Mouse (Mus musculus) cerebellum, postnatal 4 days (tissue): ENCODE results near the gene Golga1.

Source experiments
- DNase-seq, 2 experiments: peaks; one replicate each; pipeline ENCODE4 v3.0.0; 2022; ENCODE audit warnings: low spot score in 2 of 2, mixed read lengths in 1 of 2

Gene Golga1

DNA sequence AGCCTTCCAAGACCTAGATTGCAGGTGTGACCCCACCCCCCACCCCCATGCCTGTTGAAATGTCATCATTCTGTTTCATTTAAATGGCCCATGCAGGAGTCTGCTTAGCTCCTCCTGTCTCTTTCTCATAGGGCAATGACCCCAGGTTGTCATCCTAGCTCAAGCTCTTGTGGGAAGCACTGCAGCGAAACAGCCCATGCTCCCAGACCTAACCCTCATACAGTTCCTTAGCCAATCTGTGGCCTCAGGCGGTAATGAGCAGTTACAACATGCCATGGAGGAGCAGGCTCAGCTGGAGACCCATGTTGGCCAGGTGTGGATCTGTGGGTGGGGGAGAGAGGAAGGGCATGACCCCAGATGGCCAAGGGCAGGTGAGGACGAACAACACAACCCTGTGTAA, 90.2 kb downstream of the Golga1 start:
- DNase-seq: no peak

DNA sequence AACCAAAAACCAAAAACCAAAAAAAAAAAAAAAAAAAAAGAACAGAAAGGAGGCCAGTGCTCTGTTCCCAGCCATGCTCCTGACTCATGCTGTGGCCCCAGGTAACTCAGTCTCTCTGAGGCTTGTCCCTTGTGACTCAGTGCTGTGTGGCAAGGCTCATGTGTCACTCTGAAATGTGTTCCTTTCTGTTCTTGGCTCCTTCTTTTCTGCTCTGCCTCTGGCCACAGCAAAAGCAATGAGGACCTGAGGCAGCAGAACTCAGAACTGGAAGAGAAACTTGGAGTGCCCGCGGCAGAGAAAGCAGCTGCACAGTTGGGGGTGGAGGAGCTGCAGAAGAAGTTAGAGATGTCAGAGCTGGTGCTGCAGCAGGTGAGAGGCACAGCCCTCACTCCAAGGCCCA, 91.2 kb downstream of the Golga1 start:
- no peak for DNase-seq

DNA sequence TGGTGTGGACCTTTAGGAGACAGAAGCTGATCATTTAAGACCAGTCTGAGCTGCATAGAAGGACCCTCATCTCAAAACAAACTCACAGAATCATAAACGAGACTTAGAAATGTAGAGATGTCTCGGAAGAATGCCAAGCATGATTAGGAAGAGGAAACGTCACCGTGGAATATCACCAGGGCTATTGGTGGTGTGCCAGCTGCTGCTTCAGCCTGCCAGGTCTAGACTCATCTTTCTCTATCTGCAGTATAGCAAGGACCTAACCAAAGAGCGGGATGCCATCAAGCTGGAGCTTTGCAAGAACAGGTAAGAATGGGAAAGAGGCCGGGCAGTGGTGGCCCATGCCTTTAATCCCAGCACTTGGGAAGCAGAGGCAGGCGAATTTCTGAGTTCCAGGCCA, 91.6 kb downstream of the Golga1 start:
- DNase-seq: no peak

DNA sequence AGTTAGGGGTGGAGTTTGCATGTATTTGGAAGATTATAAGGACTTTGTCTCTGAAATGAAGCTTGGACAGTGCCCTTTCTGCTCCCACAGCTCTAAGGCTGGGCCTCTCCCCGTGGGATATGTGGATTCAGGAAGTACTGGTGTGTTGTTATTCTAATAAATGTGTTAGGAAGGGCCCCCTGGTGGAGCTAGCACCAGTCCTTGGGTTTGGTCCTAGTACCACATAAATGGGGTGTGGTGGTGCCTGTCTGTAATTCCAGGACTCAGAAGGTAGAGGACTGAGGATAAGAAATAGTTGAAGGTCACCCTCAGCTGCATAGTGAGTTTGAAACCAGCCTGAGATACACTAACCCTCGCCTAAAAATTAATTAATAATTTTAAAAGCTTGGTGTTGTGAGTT, 92.1 kb downstream of the Golga1 start:
- no peak for DNase-seq

DNA sequence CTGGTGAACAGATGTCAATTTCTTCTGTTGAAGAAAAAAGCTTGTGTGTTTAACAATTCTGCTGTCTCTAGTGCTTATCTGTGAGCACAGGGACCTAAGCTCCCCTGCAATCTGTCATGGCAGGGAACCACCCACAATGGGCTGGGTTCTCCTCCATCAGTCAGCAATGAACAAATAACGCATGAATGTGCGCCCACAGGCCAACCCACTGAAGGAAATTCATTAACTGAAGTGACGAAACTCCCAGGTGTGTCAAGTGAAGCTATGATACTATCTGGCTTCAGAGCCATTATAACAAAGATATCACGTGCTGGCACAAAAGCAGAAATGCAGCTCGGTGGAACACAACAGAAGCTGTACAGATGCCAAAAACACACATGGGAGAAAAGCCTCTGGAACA, 95.3 kb downstream of the Golga1 start:
- no peak for DNase-seq

DNA sequence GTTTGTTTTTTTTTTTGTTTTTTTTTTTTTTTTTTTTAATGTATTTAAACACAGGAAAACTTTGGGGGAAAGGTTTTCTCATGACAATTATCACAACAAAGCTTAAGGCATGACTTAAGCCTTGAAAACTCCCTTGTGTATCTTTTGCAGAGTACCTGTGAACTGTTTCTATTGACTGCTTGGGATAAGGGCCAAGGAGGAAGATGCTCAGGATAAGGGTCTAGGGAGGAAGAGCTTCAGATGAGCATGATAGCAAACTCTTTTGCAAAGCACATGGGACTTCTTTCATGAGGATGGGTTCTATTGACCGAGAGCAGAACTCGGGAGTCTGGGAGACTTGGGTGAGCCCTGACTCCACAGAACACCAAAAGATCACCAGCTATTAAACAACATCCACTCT, 95.7 kb downstream of the Golga1 start:
- no peak for DNase-seq
